Mouse (Mus musculus) myocyte (in vitro differentiated cells): Measurements from ENCODE around the gene Cutc. TPM values are rescaled to one million over a fixed set of nuclear protein-coding genes. Genes with fewer than 3 reads are reported as not detected.

Experiments used
- H3K27me3 ChIP-seq: one replicate; pipeline ENCODE4 v1.6.1; 2011; ENCODE audit not compliant: control insufficient read depth, insufficient read depth, insufficient read length
- H3K36me3 ChIP-seq: one replicate; pipeline ENCODE4 v1.6.1; 2011; ENCODE audit not compliant: control insufficient read depth, insufficient read depth
- H3K4me2 ChIP-seq: one replicate; pipeline ENCODE4 v1.6.1; 2011; ENCODE audit warnings: low read depth, control low read depth
- H3K4me3 ChIP-seq: one replicate; pipeline ENCODE4 v1.5.1; 2011; ENCODE audit warnings: mild to moderate bottlenecking, control low read depth, moderate library complexity
- H3K79me2 ChIP-seq: one replicate; pipeline ENCODE4 v1.6.1; 2011; ENCODE audit not compliant: control insufficient read depth, insufficient read depth
- H3ac ChIP-seq: one replicate; pipeline ENCODE4 v1.6.1; 2011; ENCODE audit not compliant: control insufficient read depth, insufficient read length
- CEBPB ChIP-seq: IDR thresholded peaks from 2 replicates; pipeline ENCODE4 v1.6.1; 2011; ENCODE audit warnings: mild to moderate bottlenecking, moderate library complexity; ENCODE audit not compliant: poor library complexity, insufficient read depth, severe bottlenecking
- E2F4 ChIP-seq: IDR thresholded peaks from one replicate; pipeline ENCODE4 v1.6.1; 2011; ENCODE audit warnings: mild to moderate bottlenecking, control low read depth, moderate library complexity; ENCODE audit not compliant: insufficient read depth
- MAX ChIP-seq: IDR thresholded peaks from one replicate; pipeline ENCODE4 v1.6.1; 2011; ENCODE audit warnings: low read depth, mild to moderate bottlenecking, control low read depth
- MYOD1 ChIP-seq, 3 experiments: IDR thresholded peaks; one replicate each; pipeline ENCODE4 v1.6.1; 2011; ENCODE audit warnings: control low read depth in 2 of 3, low read depth in 2 of 3, mild to moderate bottlenecking in 2 of 3, moderate library complexity in 1 of 3; ENCODE audit not compliant: insufficient read length in 2 of 3, control insufficient read depth in 1 of 3
- MYOG ChIP-seq, 3 experiments: IDR thresholded peaks; one replicate each; pipeline ENCODE4 v1.6.1; 2011; ENCODE audit warnings: control low read depth in 2 of 3, low read depth in 2 of 3, mild to moderate bottlenecking in 2 of 3; ENCODE audit not compliant: insufficient read length in 2 of 3, control insufficient read depth in 1 of 3, insufficient read depth in 1 of 3
- POLR2A ChIP-seq: IDR thresholded peaks from one replicate; pipeline ENCODE4 v1.6.1; 2011; ENCODE audit warnings: low read depth, mild to moderate bottlenecking, control low read depth, moderate library complexity; ENCODE audit not compliant: insufficient read length
- POLR2AphosphoS2 ChIP-seq: IDR thresholded peaks from one replicate; pipeline ENCODE4 v1.6.1; 2011; ENCODE audit warnings: low read depth, control low read depth; ENCODE audit not compliant: insufficient read length
- REST ChIP-seq: IDR thresholded peaks from one replicate; pipeline ENCODE4 v1.6.1; 2011; ENCODE audit warnings: mild to moderate bottlenecking, control low read depth, moderate library complexity; ENCODE audit not compliant: insufficient read depth, insufficient read length
- SRF ChIP-seq: IDR thresholded peaks from one replicate; pipeline ENCODE4 v1.6.1; 2011; ENCODE audit warnings: low read depth; ENCODE audit not compliant: control insufficient read depth, insufficient read length
- TCF12 ChIP-seq: IDR thresholded peaks from one replicate; pipeline ENCODE4 v1.6.1; 2011; ENCODE audit warnings: mild to moderate bottlenecking, control low read depth; ENCODE audit not compliant: poor library complexity, insufficient read depth, severe bottlenecking
- TCF3 ChIP-seq: IDR thresholded peaks from one replicate; pipeline ENCODE4 v1.6.1; 2011; ENCODE audit warnings: low read depth, control low read depth; ENCODE audit not compliant: insufficient read length
- USF1 ChIP-seq: IDR thresholded peaks from one replicate; pipeline ENCODE4 v1.6.1; 2011; ENCODE audit warnings: low read depth, mild to moderate bottlenecking, control low read depth, moderate library complexity
- polyA plus RNA-seq: library from polyadenylated mRNA; unstranded; fragments of >200 nt; fragmentation: generic; extraction: Trizol; gene quantifications from one replicate; pipeline ENCODE4 v1.2.1, GENCODE M21; 2012; ENCODE audit warnings: missing spikeins

Cutc gene
- polyA plus RNA-seq, 1 experiment: 5.1 TPM

GRCm38 (mm10) chr19:43762410-43762809, 9.6 kb downstream of the Cutc start:
- H3K27me3 ChIP-seq: no peaks in the 10 kb centered on the region
- no peak overlapping the region for H3K4me3 ChIP-seq
- H3K79me2 ChIP-seq: no peaks in the 10 kb centered on the region
- H3K36me3 ChIP-seq: peaks cover 4% of the 10 kb centered on the region
- H3ac ChIP-seq: no peak overlapping the region
- no peak for TF ChIP-seq SRF
- H3K4me2 ChIP-seq: no peak overlapping the region

- Histone ChIP-seq H3ac (no peak overlapping the region), H3K27me3 (no peaks in the 10 kb centered on the region), H3K79me2 (no peaks in the 10 kb centered on the region), H3K4me3 (no peak overlapping the region), H3K36me3 (peaks cover 4% of the 10 kb centered on the region), H3K4me2 (no peak overlapping the region)
- TF ChIP-seq SRF (no peak), POLR2AphosphoS2 (no peak), POLR2A (no peak), MAX (no peak)
Measured at GRCm38 (mm10) chr19:43766451-43766850, 13.7 kb downstream of the Cutc start.

GRCm38 (mm10) chr19:43767549-43768322, 14.9 kb downstream of the Cutc start:
- H3K79me2 ChIP-seq: no peaks in the 10 kb centered on the region
- no peak overlapping the region for H3ac ChIP-seq
- H3K4me3 ChIP-seq: no peak overlapping the region
- no peak for TF ChIP-seq MAX
- no peak for TF ChIP-seq TCF12
- H3K4me2 ChIP-seq: no peak overlapping the region
- H3K27me3 ChIP-seq: no peaks in the 10 kb centered on the region
- no peaks in the 10 kb centered on the region for H3K36me3 ChIP-seq

- H3ac ChIP-seq: no peak overlapping the region
- no peaks in the 10 kb centered on the region for H3K36me3 ChIP-seq
- H3K27me3 ChIP-seq: no peaks in the 10 kb centered on the region
- TF ChIP-seq POLR2A (no peak), POLR2AphosphoS2 (no peak), TCF3 (no peak), E2F4 (no peak), SRF (no peak), MYOD1 (IDR thresholded peaks at IDR 0.05; ENCODE audit: control insufficient read depth in 1 of 3, insufficient read length in 2 of 3, low read depth in 2 of 3) (no peak), USF1 (no peak), MYOG (IDR thresholded peaks at IDR 0.05; ENCODE audit: control insufficient read depth in 1 of 3, insufficient read depth in 1 of 3, insufficient read length in 2 of 3, low read depth in 2 of 3) (no peak), REST (no peak)
- H3K4me3 ChIP-seq: no peak overlapping the region
- H3K4me2 ChIP-seq: no peak overlapping the region
- H3K79me2 ChIP-seq: no peaks in the 10 kb centered on the region
Measured at GRCm38 (mm10) chr19:43769366-43769960, 16.7 kb downstream of the Cutc start.

- Histone ChIP-seq H3K4me3 (no peak overlapping the region), H3K36me3 (no peaks in the 10 kb centered on the region), H3ac (no peak overlapping the region), H3K27me3 (no peaks in the 10 kb centered on the region), H3K79me2 (no peaks in the 10 kb centered on the region), H3K4me2 (no peak overlapping the region)
- no peak for TF ChIP-seq MYOG (IDR thresholded peaks at IDR 0.05; ENCODE audit: control insufficient read depth in 1 of 3, insufficient read depth in 1 of 3, insufficient read length in 2 of 3, low read depth in 2 of 3)
- TF ChIP-seq TCF12: no peak
- no peak for TF ChIP-seq POLR2A
- no peak for TF ChIP-seq SRF
- no peak for TF ChIP-seq E2F4
- TF ChIP-seq MAX: no peak
- no peak for TF ChIP-seq TCF3
- no peak for TF ChIP-seq USF1
- no peak for TF ChIP-seq REST
- no peak for TF ChIP-seq MYOD1 (IDR thresholded peaks at IDR 0.05; ENCODE audit: control insufficient read depth in 1 of 3, insufficient read length in 2 of 3, low read depth in 2 of 3)
- no peak for TF ChIP-seq CEBPB
- no peak for TF ChIP-seq POLR2AphosphoS2
Measured at GRCm38 (mm10) chr19:43770584-43770983, 17.8 kb downstream of the Cutc start.
